Mouse (Mus musculus) liver, adult 2 months (tissue): ENCODE results near the gene Pmvk.

Experiments used
- CTCF ChIP-seq: fragments of 200-500 bp; IDR thresholded peaks from 2 replicates; pipeline ENCODE4 v1.5.1; 2011; ENCODE audit warnings: low read depth, low read length, control low read depth
- POLR2A ChIP-seq: fragments of 200-500 bp; IDR thresholded peaks from 2 replicates; pipeline ENCODE4 v1.6.1; 2011; ENCODE audit warnings: low read length, control low read depth; ENCODE audit not compliant: insufficient read depth; ENCODE audit errors: extremely low read depth

DNA sequence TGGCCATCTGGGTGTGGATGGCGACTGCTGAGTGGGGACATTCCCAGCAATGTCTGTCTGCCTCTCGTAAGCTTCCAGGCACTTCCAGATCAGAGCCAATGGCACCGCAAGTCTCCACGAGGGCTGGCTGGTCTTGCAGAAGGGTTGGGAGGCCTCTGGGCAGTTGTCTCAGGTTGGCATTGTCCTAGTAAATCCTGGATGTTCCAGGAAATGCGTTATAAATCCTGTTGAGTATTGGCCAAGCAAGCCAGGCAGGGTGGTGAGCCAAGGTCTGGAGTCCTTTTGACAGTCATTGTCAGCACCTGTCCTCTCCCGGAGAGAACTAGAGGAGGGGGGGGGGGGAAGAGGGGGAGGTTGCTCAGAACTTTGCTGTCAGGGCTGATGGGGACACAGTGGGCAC is 24.7 kb downstream of the Pmvk start:
- TF ChIP-seq CTCF = no peak
- no peak for TF ChIP-seq POLR2A
